Mouse (Mus musculus) small intestine, adult 2 months (tissue): Measurements from ENCODE around the gene Irf2bpl.

Experiments used
- CTCF ChIP-seq: fragments of 200-500 bp; IDR thresholded peaks from 2 replicates; pipeline ENCODE4 v1.5.1; 2012; ENCODE audit warnings: low read depth, mild to moderate bottlenecking, control low read depth, inconsistent platforms, low read length, moderate library complexity, mixed read lengths; ENCODE audit not compliant: insufficient replicate concordance, insufficient read length; ENCODE audit errors: extremely low read depth
- POLR2A ChIP-seq: fragments of 200-500 bp; IDR thresholded peaks from 2 replicates; pipeline ENCODE4 v1.6.1; 2012; ENCODE audit warnings: low read depth, mild to moderate bottlenecking, control low read depth, inconsistent platforms, low read length, moderate library complexity

GRCm38 (mm10) chr12:86859924-86860790 lies 24.4 kb downstream of the Irf2bpl start:
- TF ChIP-seq CTCF (no peak), POLR2A (no peak)
